32 mouse cellular contexts compared by ENCODE assay signal in genomic region chr19:40988856-40989255, GRCm38 (mm10). TPM values are rescaled to one million over a fixed set of nuclear protein-coding genes. Genes with fewer than 3 reads are reported as not detected.
"Had no signal": no experiment of that assay in that cellular context is flagged by ENCODE, and none has a peak within 500 bp of the region (broad histone marks: within the 10 kb centered on the region; RNA-seq: fewer than 3 reads in every experiment).

No protein-coding gene starts in this region.

- ATAC-seq: hindbrain, postnatal 0 days; intestine, embryonic 16.5 days had no signal

- H3K27me3 ChIP-seq: heart, embryonic 13.5 days; heart, embryonic 15.5 days; hindbrain, embryonic 15.5 days; limb, embryonic 13.5 days; limb, embryonic 15.5 days had no signal

- H3K9ac ChIP-seq: heart, embryonic 13.5 days; heart, embryonic 15.5 days; hindbrain, embryonic 13.5 days; hindbrain, embryonic 15.5 days; kidney, embryonic 15.5 days; limb, embryonic 13.5 days; limb, embryonic 15.5 days; liver, embryonic 13.5 days had no signal

- H3K4me3 ChIP-seq: heart, embryonic 13.5 days; heart, embryonic 15.5 days; hindbrain, embryonic 13.5 days; hindbrain, embryonic 15.5 days; kidney, embryonic 15.5 days; limb, embryonic 13.5 days; limb, embryonic 15.5 days; liver, embryonic 13.5 days had no signal

- H3K27ac ChIP-seq: heart, embryonic 13.5 days; heart, embryonic 15.5 days; hindbrain, embryonic 13.5 days; hindbrain, embryonic 15.5 days; hindbrain, postnatal 0 days; kidney, embryonic 15.5 days; kidney, postnatal 0 days; limb, embryonic 13.5 days; limb, embryonic 15.5 days; liver, embryonic 13.5 days had no signal

- H3K9me3 ChIP-seq: heart, embryonic 13.5 days; heart, embryonic 15.5 days; hindbrain, embryonic 13.5 days; hindbrain, embryonic 15.5 days; kidney, embryonic 15.5 days; limb, embryonic 13.5 days; limb, embryonic 15.5 days; liver, embryonic 13.5 days had no signal

- H3K36me3 ChIP-seq: heart, embryonic 13.5 days; heart, embryonic 15.5 days; hindbrain, embryonic 13.5 days; hindbrain, embryonic 15.5 days; kidney, embryonic 15.5 days; limb, embryonic 13.5 days; limb, embryonic 15.5 days; liver, embryonic 13.5 days had no signal

- H3K4me2 ChIP-seq: heart, embryonic 13.5 days; heart, embryonic 15.5 days; hindbrain, embryonic 13.5 days; hindbrain, embryonic 15.5 days; kidney, embryonic 15.5 days; limb, embryonic 13.5 days; limb, embryonic 15.5 days; liver, embryonic 13.5 days had no signal

- DNase-seq: gastrocnemius, postnatal 14 days; gastrocnemius, postnatal 36 days; heart, adult 18-20 months; heart, postnatal 14 days; heart, postnatal 36 days; kidney, adult 11 months; kidney, adult 2 months; kidney, adult 9 months; kidney, postnatal 14 days; kidney, postnatal 36 days; layer of hippocampus, adult 9-11 months; layer of hippocampus, postnatal 36 days; left cerebral cortex, postnatal 4 days; liver, embryonic 13.5 days had no signal

- H3K4me1 ChIP-seq: heart, embryonic 13.5 days; heart, embryonic 15.5 days; hindbrain, embryonic 13.5 days; hindbrain, embryonic 15.5 days had no signal

RNA-seq across cellular contexts. Expression of gene Dntt, which starts 40.2 kb away (rescaled TPM):
- total RNA-seq: gastrocnemius, adult 18-20 months; gastrocnemius, postnatal 14 days; heart, adult 18-20 months; heart, postnatal 36 days; hindbrain, postnatal 0 days; layer of hippocampus, adult 18-20 months; layer of hippocampus, postnatal 36 days; left cerebral cortex, adult 18-20 months; left cerebral cortex, adult 8-10 months had no signal
- polyA plus RNA-seq: heart, embryonic 13.5 days; heart, postnatal 0 days; hindbrain, embryonic 11.5 days; hindbrain, embryonic 13.5 days; hindbrain, embryonic 15.5 days; intestine, embryonic 14.5 days; intestine, embryonic 16.5 days; limb, embryonic 11.5 days; limb, embryonic 13.5 days; limb, embryonic 15.5 days had no signal
